13 mouse cellular contexts compared by ENCODE assay signal in the genomic region with DNA sequence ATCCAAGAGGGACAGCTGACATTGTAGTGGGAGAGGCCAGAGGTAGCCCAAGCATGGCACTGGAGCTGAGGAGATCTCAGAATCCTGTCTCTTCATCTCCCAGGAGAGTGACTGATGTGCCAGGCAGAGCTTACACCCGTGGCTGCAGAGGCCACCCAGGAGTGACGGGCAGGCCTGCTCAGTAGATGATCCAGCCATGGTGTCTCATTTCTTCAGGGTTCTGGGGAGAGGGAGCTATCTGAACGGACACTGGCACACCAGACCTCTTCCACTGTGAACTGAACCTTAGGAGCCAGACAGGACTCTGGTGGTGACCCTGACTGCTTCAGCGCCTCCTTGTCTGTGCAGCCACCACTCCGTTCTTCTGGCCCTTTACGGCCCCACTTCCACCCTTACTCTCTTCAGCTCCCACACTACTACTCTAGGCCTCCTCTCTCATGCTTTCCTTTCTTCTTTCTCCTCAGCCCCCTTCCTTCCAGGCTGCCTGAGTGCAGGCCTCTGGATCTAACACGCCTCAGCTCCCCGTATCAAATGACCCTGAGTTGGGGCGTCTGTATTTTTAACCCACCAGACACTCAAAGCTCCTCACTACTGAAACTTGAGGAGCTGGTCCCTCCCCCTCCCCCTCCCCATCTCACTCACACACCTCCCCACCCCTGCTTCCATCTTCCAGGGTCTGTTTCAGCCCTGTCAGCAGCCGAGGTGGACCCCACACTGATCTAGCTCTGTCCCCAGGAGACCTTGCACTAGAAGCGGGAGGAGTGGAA. TPM values are rescaled to one million over a fixed set of nuclear protein-coding genes. Genes with fewer than 3 reads are reported as not detected.
DNase-seq lines count a peak whose midpoint lies in the region; ATAC-seq and TF ChIP-seq lines count a peak whose summit lies in the region.
"Had no signal": no experiment of that assay in that cellular context is flagged by ENCODE, and none has a peak within 500 bp of the region (broad histone marks: within the 10 kb centered on the region; RNA-seq: fewer than 3 reads in every experiment).

No protein-coding gene starts in this region.

- H3K27me3 ChIP-seq in kidney, adult 2 months (replicated peaks; ENCODE audit: control insufficient read depth, insufficient read depth, low read length), result no peaks in the 10 kb centered on the region
- no peaks in the 10 kb centered on the region for H3K27me3 ChIP-seq in embryonic facial prominence, embryonic 13.5 days
- no peaks in the 10 kb centered on the region for H3K27me3 ChIP-seq in intestine, embryonic 16.5 days (replicated peaks; ENCODE audit: control insufficient read depth, insufficient read depth, low read length)

- peak overlapping the region; percentile 14; the same call in 1 of the 2 replicates for H3K4me2 ChIP-seq in embryonic facial prominence, embryonic 13.5 days
- no peak overlapping the region for H3K4me2 ChIP-seq in intestine, embryonic 16.5 days (ENCODE audit: low read depth, low read length)

- 81% methylated on average over 11 of the region's 11 CpGs for WGBS in kidney, adult 2 months
- 28% methylated on average over 11 of the region's 11 CpGs for WGBS in embryonic facial prominence, embryonic 13.5 days
- WGBS in intestine, embryonic 16.5 days, result 49% methylated on average over 11 of the region's 11 CpGs

- H3K4me1 ChIP-seq in kidney, adult 2 months (ENCODE audit: control insufficient read depth, insufficient read depth, low read length), result peaks cover 4% of the 10 kb centered on the region; the same call in 1 of the 2 replicates
- peaks cover 42% of the 10 kb centered on the region for H3K4me1 ChIP-seq in embryonic facial prominence, embryonic 13.5 days
- peaks cover 18% of the 10 kb centered on the region for H3K4me1 ChIP-seq in intestine, embryonic 16.5 days (ENCODE audit: control insufficient read depth, insufficient read depth, low read length)

- TF ChIP-seq POLR2A in kidney, adult 2 months (IDR thresholded peaks at IDR 0.05; ENCODE audit: low read depth, low read length), result no peak

- peak; percentile 63 for ATAC-seq in embryonic facial prominence, embryonic 13.5 days (ENCODE audit: insufficient number of reproducible peaks, insufficient read depth, low FRiP score, low TSS enrichment, low read depth)
- ATAC-seq in intestine, embryonic 16.5 days, result no peak

- no peak for DNase-seq in kidney, adult 2 months
- no peak for DNase-seq in kidney, adult 18-20 months
- DNase-seq in embryo, embryonic 10.5 days (ENCODE audit: low spot score), result peak; percentile 66
- DNase-seq in adrenal gland, adult 18-20 months (ENCODE audit: low spot score in 2 of 2), result no peak
- DNase-seq in left cerebral cortex, adult 18-20 months (ENCODE audit: low spot score in 2 of 2), result no peak
- DNase-seq in T-cell, adult 2 months (ENCODE audit: low spot score), result no peak
- DNase-seq: adrenal gland, adult 8-10 months; cerebellum, adult 9-11 months had no signal

- no peaks in the 10 kb centered on the region for H3K9me3 ChIP-seq in embryonic facial prominence, embryonic 13.5 days
- no peaks in the 10 kb centered on the region for H3K9me3 ChIP-seq in intestine, embryonic 16.5 days (ENCODE audit: control insufficient read depth, low read length)

- no peak overlapping the region for H3K4me3 ChIP-seq in kidney, adult 2 months (ENCODE audit: insufficient read depth, low read depth, low read length)
- H3K4me3 ChIP-seq in embryonic facial prominence, embryonic 13.5 days, result no peak overlapping the region
- no peak overlapping the region for H3K4me3 ChIP-seq in intestine, embryonic 16.5 days (ENCODE audit: low read length)

- H3K36me3 ChIP-seq in kidney, adult 2 months (ENCODE audit: control insufficient read depth, insufficient read depth, low read length), result no peaks in the 10 kb centered on the region
- no peaks in the 10 kb centered on the region for H3K36me3 ChIP-seq in embryonic facial prominence, embryonic 13.5 days
- no peaks in the 10 kb centered on the region for H3K36me3 ChIP-seq in intestine, embryonic 16.5 days (ENCODE audit: control insufficient read depth, insufficient read depth, low read length)

- H3K9ac ChIP-seq in embryonic facial prominence, embryonic 13.5 days, result peak overlapping the region; percentile 22; the same call in 1 of the 2 replicates
- H3K9ac ChIP-seq in intestine, embryonic 16.5 days (ENCODE audit: low read depth, low read length), result no peak overlapping the region; the same call in 1 of the 2 replicates

- H3K27ac ChIP-seq in kidney, adult 2 months (ENCODE audit: insufficient read depth, low read depth, low read length), result peak overlapping the region; percentile 26; the same call in 1 of the 2 replicates
- peak overlapping the region; percentile 95 for H3K27ac ChIP-seq in embryonic facial prominence, embryonic 13.5 days
- peak overlapping the region; percentile 46 for H3K27ac ChIP-seq in intestine, embryonic 16.5 days (ENCODE audit: low read length)

- TF ChIP-seq CTCF in kidney, adult 2 months (conservative IDR thresholded peaks at IDR 0.05; ENCODE audit: insufficient read depth, insufficient read length, low read depth, low read length), result no peak

RNA-seq across cellular contexts. Expression of gene Casq1, which starts 1.8 kb away (rescaled TPM):
- polyA plus RNA-seq in kidney, adult 2 months (2012; rRNA removed), result 0.29 and 27.1 TPM in 2 replicates
- 2.1 and 4.3 TPM in 2 replicates for polyA plus RNA-seq in embryonic facial prominence, embryonic 13.5 days (2015; fragmentation: Nextera tagmentation; extraction: Ambion mirVana)
- 24.1 and 24.6 TPM in 2 replicates for polyA plus RNA-seq in intestine, embryonic 16.5 days (2015; fragmentation: Nextera tagmentation; extraction: Ambion mirVana)
- total RNA-seq in adrenal gland, adult 18-20 months (2021), result 1 to 10 TPM in 1 of 2 experiments, under 1 TPM in 1; 0.66 to 1.9 TPM
- under 1 TPM in 1 of 2 experiments, not detected in 1; 0.63 TPM for total RNA-seq in left cerebral cortex, adult 18-20 months (2021)

RNA-seq across cellular contexts. Expression of gene Pea15a, which starts 14.9 kb away (rescaled TPM):
- 52.1 and 58.7 TPM in 2 replicates for polyA plus RNA-seq in kidney, adult 2 months (2012; rRNA removed)
- 79.3 and 83.7 TPM in 2 replicates for polyA plus RNA-seq in embryonic facial prominence, embryonic 13.5 days (2015; fragmentation: Nextera tagmentation; extraction: Ambion mirVana)
- 80.2 and 81.3 TPM in 2 replicates for polyA plus RNA-seq in intestine, embryonic 16.5 days (2015; fragmentation: Nextera tagmentation; extraction: Ambion mirVana)
- total RNA-seq in adrenal gland, adult 18-20 months (2021), result 10 to 100 TPM; 55.2 to 72.6 TPM
- total RNA-seq in left cerebral cortex, adult 18-20 months (2021), result 100 to 1,000 TPM; 412 to 456 TPM

RNA-seq across cellular contexts. Expression of gene Atp1a4, which starts 36.7 kb away (rescaled TPM):
- polyA plus RNA-seq in kidney, adult 2 months (2012; rRNA removed), result 0.09 and 0.11 TPM in 2 replicates
- polyA plus RNA-seq in embryonic facial prominence, embryonic 13.5 days (2015; fragmentation: Nextera tagmentation; extraction: Ambion mirVana), result not detected in 2 replicates
- polyA plus RNA-seq in intestine, embryonic 16.5 days (2015; fragmentation: Nextera tagmentation; extraction: Ambion mirVana), result not detected in 2 replicates
- 1 to 10 TPM in 1 of 2 experiments, under 1 TPM in 1; 0.42 to 3.7 TPM for total RNA-seq in adrenal gland, adult 18-20 months (2021)
- total RNA-seq in left cerebral cortex, adult 18-20 months (2021), result not detected
- total RNA-seq: heart, postnatal 10 days; left cerebral cortex, adult 8-10 months had no signal
- polyA plus RNA-seq: urinary bladder, adult 2 months had no signal

RNA-seq across cellular contexts. Expression of gene Igsf8, which starts 40.0 kb away (rescaled TPM):
- 54.3 and 57.7 TPM in 2 replicates for polyA plus RNA-seq in kidney, adult 2 months (2012; rRNA removed)
- polyA plus RNA-seq in embryonic facial prominence, embryonic 13.5 days (2015; fragmentation: Nextera tagmentation; extraction: Ambion mirVana), result 46.9 and 49.8 TPM in 2 replicates
- 43.1 and 45.2 TPM in 2 replicates for polyA plus RNA-seq in intestine, embryonic 16.5 days (2015; fragmentation: Nextera tagmentation; extraction: Ambion mirVana)
- 10 to 100 TPM; 20.8 to 27.8 TPM for total RNA-seq in adrenal gland, adult 18-20 months (2021)
- 100 to 1,000 TPM; 278 to 283 TPM for total RNA-seq in left cerebral cortex, adult 18-20 months (2021)

Comparison
In these comparisons a context has a peak if more than half of its experiments do, and no peak if none do; other contexts are left out.
1. H3K27ac ChIP-seq: peak in every context shown above with its lines; median percentile 95 in embryonic facial prominence, embryonic 13.5 days; 46 in intestine, embryonic 16.5 days; 26 in kidney, adult 2 months.